Mouse (Mus musculus): ENCODE data around the gene Trpc4. TPM values are rescaled to one million over a fixed set of nuclear protein-coding genes. Genes with fewer than 3 reads are reported as not detected.

Gene Trpc4
- 1 to 10 TPM in 1 of 2 experiments, under 1 TPM in 1; 0.79 to 1.0 TPM for total RNA-seq (2021)
- long read RNA-seq, experiment 1, partial matches to known transcripts: 0 of 1 reads
- long read RNA-seq, experiment 1, other reads (novel, unspliced or antisense): 1 of 1 reads
- long read RNA-seq, experiment 2, partial matches to known transcripts: 1 of 2 reads
- long read RNA-seq, experiment 2, other reads (novel, unspliced or antisense): 1 of 2 reads

GRCm38 (mm10) chr3:54155639-54156315 is at the start of gene Trpc4:
Gene Trpc4, plus strand, starts transcription at chr3:54156035.
- no peak for DNase-seq (ENCODE audit: low spot score in 2 of 2)

GRCm38 (mm10) chr3:54111489-54111888 is 44.3 kb upstream of the Trpc4 start:
- DNase-seq (ENCODE audit: low spot score in 2 of 2): no peak

- DNase-seq (ENCODE audit: low spot score in 2 of 2): no peak
These were observed 20.5 kb upstream of the Trpc4 start for GRCm38 (mm10) chr3:54135376-54135775.

- no peak for DNase-seq (ENCODE audit: low spot score in 2 of 2)
These were observed 14.5 kb upstream of the Trpc4 start for GRCm38 (mm10) chr3:54141376-54141775.

- DNase-seq (ENCODE audit: low spot score in 2 of 2): no peak
These were observed 794 bp upstream of the Trpc4 start for GRCm38 (mm10) chr3:54154844-54155638.

- DNase-seq (ENCODE audit: low spot score in 2 of 2): no peak
These were observed 623 bp downstream of the Trpc4 start for GRCm38 (mm10) chr3:54156316-54157000.

GRCm38 (mm10) chr3:54170701-54171100 is 14.9 kb downstream of the Trpc4 start:
- DNase-seq (ENCODE audit: low spot score in 2 of 2): no peak

GRCm38 (mm10) chr3:54177296-54177695 is 21.5 kb downstream of the Trpc4 start:
- DNase-seq (ENCODE audit: low spot score in 2 of 2): no peak

- no peak for DNase-seq (ENCODE audit: low spot score in 2 of 2)
These were observed 35.3 kb downstream of the Trpc4 start for GRCm38 (mm10) chr3:54190932-54191668.

- no peak for DNase-seq (ENCODE audit: low spot score in 2 of 2)
These were observed 45.4 kb downstream of the Trpc4 start for GRCm38 (mm10) chr3:54201231-54201630.

GRCm38 (mm10) chr3:54204386-54204785 is 48.6 kb downstream of the Trpc4 start:
- no peak for DNase-seq (ENCODE audit: low spot score in 2 of 2)

- DNase-seq (ENCODE audit: low spot score in 2 of 2): no peak
These were observed 54.3 kb downstream of the Trpc4 start for GRCm38 (mm10) chr3:54210112-54210511.

GRCm38 (mm10) chr3:54211441-54211840 is 55.6 kb downstream of the Trpc4 start:
- no peak for DNase-seq (ENCODE audit: low spot score in 2 of 2)

GRCm38 (mm10) chr3:54222549-54222948 is 66.7 kb downstream of the Trpc4 start:
- no peak for DNase-seq (ENCODE audit: low spot score in 2 of 2)

- no peak for DNase-seq (ENCODE audit: low spot score in 2 of 2)
These were observed 72.6 kb downstream of the Trpc4 start for GRCm38 (mm10) chr3:54228463-54228862.

GRCm38 (mm10) chr3:54238891-54239290 is 83.1 kb downstream of the Trpc4 start:
- no peak for DNase-seq (ENCODE audit: low spot score in 2 of 2)

GRCm38 (mm10) chr3:54239426-54239825 is 83.6 kb downstream of the Trpc4 start:
- no peak for DNase-seq (ENCODE audit: low spot score in 2 of 2)

- DNase-seq (ENCODE audit: low spot score in 2 of 2): no peak
These were observed 87.3 kb downstream of the Trpc4 start for GRCm38 (mm10) chr3:54243136-54243535.

GRCm38 (mm10) chr3:54244729-54245465 is 89.1 kb downstream of the Trpc4 start:
- no peak for DNase-seq (ENCODE audit: low spot score in 2 of 2)

- no peak for DNase-seq (ENCODE audit: low spot score in 2 of 2)
These were observed 90.6 kb downstream of the Trpc4 start for GRCm38 (mm10) chr3:54246416-54246815.

Data from adrenal gland, postnatal 4 days (tissue).